Mouse (Mus musculus): ENCODE measurements at regions not wholly inside any gene's neighbourhood (a gene's known extent, or its start where the extent isn't known, plus 50 kb on each side); places are given as distances from the start of the nearest gene placed in this dataset.

DNA sequence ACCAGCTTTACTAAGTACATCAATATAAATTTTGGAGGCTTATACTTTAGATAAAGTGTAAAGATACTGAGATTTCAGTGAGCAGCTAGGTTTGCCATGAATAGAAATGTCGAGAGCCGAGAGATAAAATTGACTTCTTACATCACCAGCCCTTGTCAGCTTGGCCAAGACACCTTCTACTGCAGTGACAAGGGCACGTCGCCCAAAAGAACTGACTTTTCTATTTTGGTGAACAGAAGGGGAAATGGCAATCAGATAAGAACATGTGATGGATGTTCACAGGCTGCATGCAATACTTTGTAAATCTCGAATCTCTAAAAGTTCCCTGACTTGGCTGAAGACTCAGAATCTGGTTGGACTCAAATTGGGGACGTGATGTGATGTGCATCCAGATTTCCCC is 247.6 kb downstream of the Tox3 start:
- no peak for TF ChIP-seq POLR2A (IDR thresholded peaks at IDR 0.05; ENCODE audit: low read depth, low read length)
- TF ChIP-seq CTCF (IDR thresholded peaks at IDR 0.05; ENCODE audit: extremely low read depth, insufficient read depth, insufficient read length, insufficient replicate concordance): no peak
- H3K27me3 ChIP-seq (ENCODE audit: control insufficient read depth, insufficient read depth, low read length): no peaks in the 10 kb centered on the region
- H3K27ac ChIP-seq (ENCODE audit: insufficient read depth, low read length): no peak overlapping the region
- no peak overlapping the region for H3K4me3 ChIP-seq (ENCODE audit: extremely low read depth, insufficient read depth, insufficient read length)
- no peaks in the 10 kb centered on the region for H3K36me3 ChIP-seq (ENCODE audit: control insufficient read depth, insufficient read depth, low read length)
- DNase-seq (ENCODE audit: low read depth in 1 of 2, low spot score in 2 of 2): no peak
- H3K4me1 ChIP-seq (ENCODE audit: control insufficient read depth, insufficient read depth, insufficient read length): no peaks in the 10 kb centered on the region
- WGBS: 52% methylated on average over 6 of the region's 6 CpGs

DNA sequence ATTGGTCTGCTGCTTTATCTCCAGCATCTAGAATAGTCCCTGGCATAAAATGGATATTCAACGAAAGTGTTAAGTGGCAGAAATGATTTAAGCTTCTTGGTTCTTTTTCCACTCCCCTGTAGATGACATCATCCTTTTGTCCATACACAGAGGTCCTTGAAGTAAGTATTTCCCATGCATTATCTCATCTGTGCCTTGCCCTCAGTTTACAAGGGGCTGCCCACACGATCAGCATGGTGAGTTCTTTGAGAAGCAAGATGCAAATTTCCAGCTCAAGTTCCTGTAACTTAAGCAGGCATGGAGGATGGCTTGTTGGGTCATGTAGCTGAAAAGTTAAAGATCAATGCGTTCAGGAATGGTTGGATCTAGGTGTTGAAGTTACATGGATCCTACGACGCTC is 265.5 kb downstream of the Tox3 start:
- DNase-seq (ENCODE audit: low read depth in 1 of 2, low spot score in 2 of 2): no peak
- WGBS: 66% methylated on average over 5 of the region's 5 CpGs
- Histone ChIP-seq H3K36me3 (ENCODE audit: control insufficient read depth, insufficient read depth, low read length) (no peaks in the 10 kb centered on the region), H3K27ac (ENCODE audit: insufficient read depth, low read length) (no peak overlapping the region), H3K4me1 (ENCODE audit: control insufficient read depth, insufficient read depth, insufficient read length) (no peaks in the 10 kb centered on the region), H3K4me3 (ENCODE audit: extremely low read depth, insufficient read depth, insufficient read length) (no peak overlapping the region), H3K27me3 (ENCODE audit: control insufficient read depth, insufficient read depth, low read length) (no peaks in the 10 kb centered on the region)
- TF ChIP-seq CTCF (IDR thresholded peaks at IDR 0.05; ENCODE audit: extremely low read depth, insufficient read depth, insufficient read length, insufficient replicate concordance) (no peak), POLR2A (IDR thresholded peaks at IDR 0.05; ENCODE audit: low read depth, low read length) (no peak)

- Histone ChIP-seq H3K4me3 (ENCODE audit: extremely low read depth, insufficient read depth, insufficient read length) (no peak overlapping the region), H3K4me1 (ENCODE audit: control insufficient read depth, insufficient read depth, insufficient read length) (no peaks in the 10 kb centered on the region), H3K27ac (ENCODE audit: insufficient read depth, low read length) (no peak overlapping the region), H3K27me3 (ENCODE audit: control insufficient read depth, insufficient read depth, low read length) (no peaks in the 10 kb centered on the region), H3K36me3 (ENCODE audit: control insufficient read depth, insufficient read depth, low read length) (no peaks in the 10 kb centered on the region)
- DNase-seq (ENCODE audit: low read depth in 1 of 2, low spot score in 2 of 2): no peak
- TF ChIP-seq POLR2A (IDR thresholded peaks at IDR 0.05; ENCODE audit: low read depth, low read length) (no peak), CTCF (IDR thresholded peaks at IDR 0.05; ENCODE audit: extremely low read depth, insufficient read depth, insufficient read length, insufficient replicate concordance) (no peak)
Measured at GRCm38 (mm10) chr8:90076381-90076780, 271.8 kb downstream of the Tox3 start.

GRCm38 (mm10) chr8:90075796-90076195 is 272.3 kb downstream of the Tox3 start:
- Histone ChIP-seq H3K36me3 (ENCODE audit: control insufficient read depth, insufficient read depth, low read length) (no peaks in the 10 kb centered on the region), H3K4me3 (ENCODE audit: extremely low read depth, insufficient read depth, insufficient read length) (no peak overlapping the region), H3K27me3 (ENCODE audit: control insufficient read depth, insufficient read depth, low read length) (no peaks in the 10 kb centered on the region), H3K27ac (ENCODE audit: insufficient read depth, low read length) (no peak overlapping the region), H3K4me1 (ENCODE audit: control insufficient read depth, insufficient read depth, insufficient read length) (no peaks in the 10 kb centered on the region)
- TF ChIP-seq CTCF (IDR thresholded peaks at IDR 0.05; ENCODE audit: extremely low read depth, insufficient read depth, insufficient read length, insufficient replicate concordance) (no peak), POLR2A (IDR thresholded peaks at IDR 0.05; ENCODE audit: low read depth, low read length) (no peak)
- WGBS: 92% methylated on average over 5 of the region's 5 CpGs
- DNase-seq (ENCODE audit: low read depth in 1 of 2, low spot score in 2 of 2): no peak

- DNase-seq (ENCODE audit: low read depth in 1 of 2, low spot score in 2 of 2): no peak
- Histone ChIP-seq H3K4me1 (ENCODE audit: control insufficient read depth, insufficient read depth, insufficient read length) (no peaks in the 10 kb centered on the region), H3K4me3 (ENCODE audit: extremely low read depth, insufficient read depth, insufficient read length) (no peak overlapping the region), H3K36me3 (ENCODE audit: control insufficient read depth, insufficient read depth, low read length) (no peaks in the 10 kb centered on the region), H3K27ac (ENCODE audit: insufficient read depth, low read length) (no peak overlapping the region), H3K27me3 (ENCODE audit: control insufficient read depth, insufficient read depth, low read length) (no peaks in the 10 kb centered on the region)
- 76% methylated on average over 5 of the region's 5 CpGs for WGBS
- TF ChIP-seq POLR2A (IDR thresholded peaks at IDR 0.05; ENCODE audit: low read depth, low read length) (no peak), CTCF (IDR thresholded peaks at IDR 0.05; ENCODE audit: extremely low read depth, insufficient read depth, insufficient read length, insufficient replicate concordance) (no peak)
Measured at GRCm38 (mm10) chr8:90070006-90070405, 278.1 kb downstream of the Tox3 start.

- Histone ChIP-seq H3K27ac (ENCODE audit: insufficient read depth, low read length) (no peak overlapping the region), H3K27me3 (ENCODE audit: control insufficient read depth, insufficient read depth, low read length) (no peaks in the 10 kb centered on the region), H3K4me1 (ENCODE audit: control insufficient read depth, insufficient read depth, insufficient read length) (no peaks in the 10 kb centered on the region), H3K4me3 (ENCODE audit: extremely low read depth, insufficient read depth, insufficient read length) (no peak overlapping the region), H3K36me3 (ENCODE audit: control insufficient read depth, insufficient read depth, low read length) (no peaks in the 10 kb centered on the region)
- 58% methylated on average over 10 of the region's 10 CpGs for WGBS
- TF ChIP-seq POLR2A (IDR thresholded peaks at IDR 0.05; ENCODE audit: low read depth, low read length) (no peak), CTCF (IDR thresholded peaks at IDR 0.05; ENCODE audit: extremely low read depth, insufficient read depth, insufficient read length, insufficient replicate concordance) (no peak)
- no peak for DNase-seq (ENCODE audit: low read depth in 1 of 2, low spot score in 2 of 2)
Measured at GRCm38 (mm10) chr8:90069411-90069993, 278.6 kb downstream of the Tox3 start.

DNA sequence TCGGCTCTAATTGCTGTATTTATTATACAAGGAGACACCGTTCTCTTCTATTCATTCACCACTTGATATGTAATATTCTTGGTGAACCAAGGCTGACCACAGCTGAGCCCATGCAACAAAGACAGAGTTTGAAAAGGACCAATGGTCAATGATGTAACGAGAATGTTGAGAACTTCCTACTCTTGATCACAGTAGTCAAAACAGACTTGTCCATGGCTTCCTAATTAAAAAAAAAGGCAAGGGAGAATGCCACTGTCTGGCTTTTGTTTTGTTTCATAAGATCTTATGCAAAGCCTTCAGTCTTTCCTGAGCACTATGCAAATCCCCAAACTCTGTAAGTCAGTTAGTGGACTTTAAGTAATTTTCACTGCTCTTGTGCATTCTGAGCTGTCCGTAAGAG is 279.7 kb downstream of the Tox3 start:
- TF ChIP-seq CTCF (IDR thresholded peaks at IDR 0.05; ENCODE audit: extremely low read depth, insufficient read depth, insufficient read length, insufficient replicate concordance) (no peak), POLR2A (IDR thresholded peaks at IDR 0.05; ENCODE audit: low read depth, low read length) (no peak)
- DNase-seq (ENCODE audit: low read depth in 1 of 2, low spot score in 2 of 2): no peak
- Histone ChIP-seq H3K27ac (ENCODE audit: insufficient read depth, low read length) (no peak overlapping the region), H3K4me3 (ENCODE audit: extremely low read depth, insufficient read depth, insufficient read length) (no peak overlapping the region), H3K4me1 (ENCODE audit: control insufficient read depth, insufficient read depth, insufficient read length) (no peaks in the 10 kb centered on the region), H3K36me3 (ENCODE audit: control insufficient read depth, insufficient read depth, low read length) (no peaks in the 10 kb centered on the region), H3K27me3 (ENCODE audit: control insufficient read depth, insufficient read depth, low read length) (no peaks in the 10 kb centered on the region)
- 89% methylated on average over 4 of the region's 4 CpGs for WGBS
